Mouse (Mus musculus) left cerebral cortex, postnatal 4 days (tissue): Measurements from ENCODE around the gene Dars2. TPM values are rescaled to one million over a fixed set of nuclear protein-coding genes. Genes with fewer than 3 reads are reported as not detected.

Source experiments
- total RNA-seq, 2 experiments: library from RNA; stranded (reverse); gene quantifications; 2 replicates each; pipeline ENCODE4 v1.2.3; 2021

Gene Dars2
- total RNA-seq, 2 experiments from 2014 or later: 22.4 to 25.7 TPM

Other genes starting within 250 kb of the Dars2 start
- gene Rc3h1, start 164.2 kb downstream of the Dars2 start, total RNA-seq: 10 to 100 TPM; 42.5 to 44.0 TPM
- under 1 TPM; 0.22 to 0.34 TPM for gene Serpinc1, start 92.1 kb downstream of the Dars2 start, total RNA-seq
- 10 to 100 TPM; 39.2 to 46.5 TPM for gene Zbtb37, start 35.8 kb downstream of the Dars2 start, total RNA-seq
- 1 to 10 TPM; 3.5 to 4.7 TPM for gene Cenpl, start 55 bp upstream of the Dars2 start, total RNA-seq
- 10 to 100 TPM; 24.1 to 26.2 TPM for gene Klhl20, start 60.9 kb upstream of the Dars2 start, total RNA-seq
- gene Ankrd45, start 72.0 kb upstream of the Dars2 start, total RNA-seq: 10 to 100 TPM; 46.8 to 56.4 TPM
- gene Tex50, start 88.7 kb upstream of the Dars2 start, total RNA-seq: not detected
- gene Prdx6, start 180.6 kb upstream of the Dars2 start, total RNA-seq: 100 to 1,000 TPM in 1 of 2 experiments, 10 to 100 TPM in 1; 97.9 to 112 TPM